Mouse (Mus musculus) embryo, embryonic 10 days (tissue): Measurements from ENCODE around the gene Mef2c.

ENCODE experiments used
- DNase-seq: peaks from one replicate; pipeline ENCODE4 v3.0.0-alpha.2; 2015; ENCODE audit warnings: low spot score

The Mef2c gene

GRCm38 (mm10) chr13:83608851-83609516 is 105.2 kb downstream of the Mef2c start:
- peak; percentile 28 for DNase-seq

GRCm38 (mm10) chr13:83609517-83609878 is 105.7 kb downstream of the Mef2c start:
- no peak for DNase-seq

- no peak for DNase-seq
Observed at GRCm38 (mm10) chr13:83610124-83610523, 106.3 kb downstream of the Mef2c start.

- DNase-seq: no peak
Observed at GRCm38 (mm10) chr13:83612195-83612594, 108.4 kb downstream of the Mef2c start.

GRCm38 (mm10) chr13:83615875-83616274 is 112.0 kb downstream of the Mef2c start:
- DNase-seq: no peak

- no peak for DNase-seq
Observed at GRCm38 (mm10) chr13:83624651-83625050, 120.8 kb downstream of the Mef2c start.

- no peak for DNase-seq
Observed at GRCm38 (mm10) chr13:83627429-83627828, 123.6 kb downstream of the Mef2c start.

GRCm38 (mm10) chr13:83628139-83628538 is 124.3 kb downstream of the Mef2c start:
- no peak for DNase-seq

- DNase-seq: no peak
Observed at GRCm38 (mm10) chr13:83633155-83633554, 129.3 kb downstream of the Mef2c start.

GRCm38 (mm10) chr13:83635218-83635617 is 131.4 kb downstream of the Mef2c start:
- no peak for DNase-seq

GRCm38 (mm10) chr13:83637666-83638065 is 133.8 kb downstream of the Mef2c start:
- no peak for DNase-seq

GRCm38 (mm10) chr13:83638735-83639134 is 134.9 kb downstream of the Mef2c start:
- DNase-seq: no peak

- DNase-seq: no peak
Observed at GRCm38 (mm10) chr13:83649051-83649450, 145.2 kb downstream of the Mef2c start.

GRCm38 (mm10) chr13:83649795-83650476 is 146.1 kb downstream of the Mef2c start:
- no peak for DNase-seq

GRCm38 (mm10) chr13:83650807-83651206 is 147.0 kb downstream of the Mef2c start:
- no peak for DNase-seq

GRCm38 (mm10) chr13:83651941-83652548 is 148.2 kb downstream of the Mef2c start:
- DNase-seq: no peak

- no peak for DNase-seq
Observed at GRCm38 (mm10) chr13:83652560-83652959, 148.7 kb downstream of the Mef2c start.

- DNase-seq: peak; percentile 95
Observed at GRCm38 (mm10) chr13:83654889-83655769, 151.3 kb downstream of the Mef2c start.

- peak; percentile 9 for DNase-seq
Observed at GRCm38 (mm10) chr13:83656094-83656493, 152.3 kb downstream of the Mef2c start.

- peak; percentile 48 for DNase-seq
Observed at GRCm38 (mm10) chr13:83656773-83657172, 152.9 kb downstream of the Mef2c start.

- peak; percentile 23 for DNase-seq
Observed at GRCm38 (mm10) chr13:83660722-83661121, 156.9 kb downstream of the Mef2c start.

GRCm38 (mm10) chr13:83661166-83661565 is 157.3 kb downstream of the Mef2c start:
- no peak for DNase-seq
